Mouse (Mus musculus) embryonic facial prominence, embryonic 11.5 days (tissue): ENCODE data around the gene Rxfp2. TPM values are rescaled to one million over a fixed set of nuclear protein-coding genes. Genes with fewer than 3 reads are reported as not detected.
A peak's percentile ranks its signal among the peaks of the same experiment; 100 is the strongest.

Experiments used
- ATAC-seq: fragments of 200-750 bp; cut with Nextera tagmentation; replicated peaks from 2 replicates; pipeline ENCODE4 v1.8.0; 2017; ENCODE audit warnings: low read depth; ENCODE audit not compliant: insufficient number of reproducible peaks, low FRiP score, low TSS enrichment
- DNase-seq: peaks from one replicate; pipeline ENCODE4 v3.0.0-alpha.2; 2015; ENCODE audit warnings: low spot score
- H3K27ac ChIP-seq: fragments of 300-500 bp; sonication (generic); replicated peaks from 2 replicates; pipeline ENCODE4 v1.5.1; 2014; ENCODE audit warnings: mild to moderate bottlenecking, low read depth, low read length, control low read depth
- H3K27me3 ChIP-seq: fragments of 300-500 bp; sonication (generic); 2 replicates; pipeline ENCODE4 v1.6.1; 2014; ENCODE audit warnings: mild to moderate bottlenecking, low read length, moderate library complexity, mixed read lengths; ENCODE audit not compliant: control insufficient read depth, insufficient read depth
- H3K36me3 ChIP-seq: fragments of 300-500 bp; sonication (generic); replicated peaks from 2 replicates; pipeline ENCODE4 v1.6.1; 2014; ENCODE audit warnings: low read depth, mild to moderate bottlenecking, low read length, moderate library complexity, mixed read lengths; ENCODE audit not compliant: control insufficient read depth, insufficient read depth
- H3K4me1 ChIP-seq: fragments of 300-500 bp; sonication (generic); 2 replicates; pipeline ENCODE4 v1.6.1; 2014; ENCODE audit warnings: low read length, mixed read lengths; ENCODE audit not compliant: control insufficient read depth, insufficient read depth
- H3K4me2 ChIP-seq: fragments of 300-500 bp; sonication (generic); 2 replicates; pipeline ENCODE4 v1.6.1; 2014; ENCODE audit warnings: low read depth, mild to moderate bottlenecking, control low read depth, low read length, moderate library complexity
- H3K4me3 ChIP-seq: fragments of 300-500 bp; sonication (generic); 2 replicates; pipeline ENCODE4 v1.5.1; 2014; ENCODE audit warnings: low read depth, low read length, control low read depth
- H3K9ac ChIP-seq: fragments of 300-500 bp; sonication (generic); replicated peaks from 2 replicates; pipeline ENCODE4 v1.6.1; 2014; ENCODE audit warnings: mild to moderate bottlenecking, control low read depth, low read length
- H3K9me3 ChIP-seq: fragments of 300-500 bp; sonication (generic); replicated peaks from 2 replicates; pipeline ENCODE4 v1.6.1; 2016; ENCODE audit warnings: mild to moderate bottlenecking, low read length, inconsistent platforms, mixed read lengths; ENCODE audit not compliant: control insufficient read depth
- WGBS: fragments of 180-500 bp; shearing (Covaris S2); extraction: QIAGEN DNeasy Blood & Tissue Kit; methylation state at CpG from one replicate; pipeline ENCODE4 v1.1.7; 2014; 5-methylcytosine and 5-hydroxymethylcytosine counted together
- polyA plus RNA-seq: library from polyadenylated mRNA; unstranded; fragments of >200 nt; fragmentation: Nextera tagmentation; extraction: Ambion mirVana; gene quantifications from 2 replicates; pipeline ENCODE4 v1.2.1, GENCODE M21; 2014

The Rxfp2 gene
- polyA plus RNA-seq, 1 experiment from 2014 or later, result 0.41 TPM

DNA sequence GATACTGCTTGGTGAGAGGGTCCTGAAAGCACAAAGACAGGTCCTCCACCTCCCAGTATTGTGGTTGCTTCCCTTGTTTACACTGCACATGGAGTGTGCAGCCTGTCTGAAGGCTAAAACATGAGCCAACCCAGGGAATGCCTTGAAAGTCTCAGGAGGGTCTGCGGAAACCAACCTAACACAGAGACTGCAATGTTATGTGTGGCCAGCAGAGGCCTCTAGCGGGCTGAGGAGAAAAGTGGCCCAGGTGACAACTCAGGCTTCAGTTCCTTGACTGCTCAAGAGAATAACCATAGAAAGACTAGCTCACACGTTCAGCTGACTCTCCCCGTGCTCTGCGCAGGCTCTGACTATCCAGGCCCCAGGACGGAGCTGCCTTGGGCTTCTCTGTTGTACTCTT is 79.1 kb downstream of the Rxfp2 start:
- Histone ChIP-seq H3K27me3 (no peaks in the 10 kb centered on the region), H3K9me3 (no peaks in the 10 kb centered on the region), H3K4me1 (no peaks in the 10 kb centered on the region), H3K36me3 (no peaks in the 10 kb centered on the region), H3K27ac (no peak overlapping the region), H3K4me2 (no peak overlapping the region), H3K4me3 (no peak overlapping the region), H3K9ac (no peak overlapping the region)
- ATAC-seq (peak; percentile 62; the same call in 1 of the 2 replicates), DNase-seq (peak; percentile 78)
- WGBS, result 12% methylated on average over 6 of the region's 6 CpGs

DNA sequence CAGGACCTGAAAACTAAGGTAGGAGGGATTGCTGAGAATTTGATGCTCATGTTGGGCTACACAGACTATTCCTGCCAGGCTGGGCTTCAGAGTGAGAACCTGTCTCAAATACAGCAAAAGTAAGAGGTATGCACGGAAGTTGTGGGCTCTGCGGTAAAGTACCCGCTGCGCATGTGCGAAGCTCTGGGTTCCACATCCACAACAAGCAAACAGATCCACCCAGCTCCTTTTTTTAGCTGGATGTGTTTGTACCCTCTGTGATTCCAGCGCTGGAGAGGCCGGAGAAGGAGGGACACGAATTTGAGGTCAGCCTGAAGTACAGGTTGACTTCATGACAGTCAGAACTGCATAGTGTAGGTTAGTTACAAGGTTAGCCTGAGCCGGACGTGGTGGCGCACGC is 80.3 kb downstream of the Rxfp2 start:
- no peak overlapping the region for H3K4me2 ChIP-seq

DNA sequence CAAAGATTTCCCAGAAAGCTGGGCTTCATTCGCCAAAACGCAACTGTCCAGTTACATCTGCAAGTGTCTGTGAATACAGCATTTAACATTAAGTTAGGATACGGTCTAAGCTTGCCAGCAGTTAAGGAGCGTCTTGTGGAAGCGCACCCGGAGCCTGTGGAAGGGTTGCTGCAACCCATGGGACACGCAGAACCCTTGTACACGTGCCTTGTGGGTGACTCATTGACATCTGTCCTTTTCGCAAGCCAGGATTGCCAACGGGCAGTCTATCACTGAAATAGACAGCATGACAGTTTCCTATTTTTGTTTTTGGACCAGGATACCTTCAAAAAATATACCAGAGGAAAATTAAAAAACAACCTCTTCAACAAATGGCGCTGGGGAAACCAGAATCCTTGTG is 83.3 kb downstream of the Rxfp2 start:
- WGBS, result 83% methylated on average over 11 of the region's 11 CpGs
- H3K36me3 ChIP-seq, result no peaks in the 10 kb centered on the region
- no peak for DNase-seq
- H3K4me1 ChIP-seq, result no peaks in the 10 kb centered on the region
- H3K4me3 ChIP-seq, result no peak overlapping the region
- no peaks in the 10 kb centered on the region for H3K27me3 ChIP-seq
- H3K27ac ChIP-seq, result no peak overlapping the region
- H3K4me2 ChIP-seq, result no peak overlapping the region
- no peak for ATAC-seq
- H3K9ac ChIP-seq, result no peak overlapping the region
- no peaks in the 10 kb centered on the region for H3K9me3 ChIP-seq

More for the DNA sequence above, 80.3 kb downstream of the Rxfp2 start:
- no peaks in the 10 kb centered on the region for H3K4me1 ChIP-seq
- no peak overlapping the region for H3K4me3 ChIP-seq
- H3K9ac ChIP-seq, result no peak overlapping the region
- no peak for DNase-seq
- WGBS, result 88% methylated on average over 12 of the region's 12 CpGs
- no peak overlapping the region for H3K27ac ChIP-seq
- no peaks in the 10 kb centered on the region for H3K27me3 ChIP-seq
- ATAC-seq, result no peak
- H3K36me3 ChIP-seq, result no peaks in the 10 kb centered on the region
- H3K9me3 ChIP-seq, result no peaks in the 10 kb centered on the region

DNA sequence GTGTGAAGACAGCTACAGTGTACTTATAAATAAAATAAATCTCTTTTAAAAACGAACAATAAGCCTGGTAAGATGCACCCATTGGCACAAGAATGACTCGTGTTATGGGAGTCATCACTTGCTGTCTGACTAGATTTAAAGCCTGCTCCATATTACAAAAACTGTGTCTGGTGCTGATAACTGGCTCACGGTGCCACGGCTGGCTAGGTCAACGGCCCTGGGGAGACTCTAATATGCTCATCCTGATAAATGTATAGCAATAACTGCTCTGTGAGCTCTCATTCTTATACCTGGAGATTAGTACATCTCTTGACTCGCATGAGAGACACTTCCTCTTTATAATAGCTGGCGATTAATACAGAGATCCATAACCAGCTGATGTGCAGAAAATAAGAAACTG is 87.9 kb downstream of the Rxfp2 start:
- DNase-seq (no peak), ATAC-seq (no peak)
- Histone ChIP-seq H3K4me1 (no peaks in the 10 kb centered on the region), H3K4me3 (no peak overlapping the region), H3K4me2 (no peak overlapping the region), H3K27me3 (no peaks in the 10 kb centered on the region), H3K36me3 (no peaks in the 10 kb centered on the region), H3K9ac (no peak overlapping the region), H3K27ac (no peak overlapping the region), H3K9me3 (no peaks in the 10 kb centered on the region)
- WGBS, result 94% methylated on average over 7 of the region's 7 CpGs

DNA sequence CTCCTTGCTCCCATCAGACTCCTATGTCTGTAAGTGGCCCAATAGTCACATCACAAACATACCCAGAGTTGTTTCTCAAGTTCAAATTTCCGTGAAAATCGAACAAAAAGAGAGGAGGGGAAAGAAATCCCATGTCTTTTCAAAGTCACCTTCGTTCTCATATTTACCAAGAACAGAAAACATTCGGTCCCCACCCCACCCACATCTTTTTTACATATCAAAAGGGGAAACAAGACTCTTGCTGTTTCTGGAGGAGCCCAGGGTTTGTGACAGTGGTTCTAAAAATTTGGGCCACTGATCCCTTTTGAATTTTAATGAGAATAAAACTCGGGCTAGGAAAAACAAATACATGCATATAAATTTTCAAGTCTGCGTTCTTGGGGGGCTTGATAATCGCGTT is 92.8 kb downstream of the Rxfp2 start:
- Histone ChIP-seq H3K36me3 (no peaks in the 10 kb centered on the region), H3K27me3 (no peaks in the 10 kb centered on the region), H3K4me2 (no peak overlapping the region), H3K4me3 (no peak overlapping the region), H3K9me3 (no peaks in the 10 kb centered on the region), H3K4me1 (no peaks in the 10 kb centered on the region), H3K27ac (no peak overlapping the region), H3K9ac (no peak overlapping the region)
- ATAC-seq (no peak), DNase-seq (no peak)
- 58% methylated on average over 8 of the region's 8 CpGs for WGBS

DNA sequence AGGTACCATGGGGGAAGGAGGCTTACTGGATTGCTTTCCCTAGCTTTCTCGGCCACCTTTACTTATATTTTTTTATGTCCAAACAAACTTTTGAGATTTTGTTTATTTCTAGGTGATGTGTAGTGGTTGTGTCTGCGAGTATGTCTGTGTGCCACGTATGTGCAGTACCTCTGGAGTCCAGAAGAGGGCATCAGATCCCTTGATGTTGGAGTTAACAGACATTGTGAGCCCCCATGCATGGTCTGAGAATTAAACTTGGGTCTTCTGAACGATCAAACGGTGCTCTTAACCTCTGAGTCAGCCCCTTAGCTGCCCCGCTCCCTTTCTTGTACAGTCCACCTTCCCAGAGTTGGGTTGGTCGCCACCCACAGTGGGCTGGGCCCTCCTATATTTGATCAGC is 95.5 kb downstream of the Rxfp2 start:
- DNase-seq, result no peak
- ATAC-seq, result no peak

DNA sequence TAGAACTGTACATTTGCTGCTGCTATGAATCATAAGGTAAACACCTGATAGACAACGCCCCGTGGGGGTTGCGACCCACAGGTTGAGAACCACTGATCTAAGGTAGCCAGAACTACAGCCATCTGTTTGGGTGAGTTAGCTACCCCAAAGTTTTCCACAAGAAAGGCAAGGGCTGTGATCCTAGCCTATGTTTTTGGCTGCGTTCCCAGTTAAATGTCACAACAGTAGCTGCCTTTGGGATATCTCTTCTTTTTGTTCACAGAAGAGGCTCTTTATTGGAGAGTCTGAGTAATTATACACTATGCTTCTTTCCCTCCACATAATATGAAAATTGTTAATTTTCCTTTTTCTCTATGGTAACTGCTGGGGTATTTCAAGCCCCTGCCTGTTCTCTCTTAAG is 96.3 kb downstream of the Rxfp2 start:
- ATAC-seq, result no peak

More for the DNA sequence above, 95.5 kb downstream of the Rxfp2 start:
- Histone ChIP-seq H3K4me2 (no peak overlapping the region), H3K9me3 (no peaks in the 10 kb centered on the region), H3K4me1 (no peaks in the 10 kb centered on the region), H3K27me3 (no peaks in the 10 kb centered on the region), H3K36me3 (no peaks in the 10 kb centered on the region), H3K4me3 (no peak overlapping the region), H3K27ac (no peak overlapping the region), H3K9ac (no peak overlapping the region)
- WGBS, result 79% methylated on average over 7 of the region's 7 CpGs

DNA sequence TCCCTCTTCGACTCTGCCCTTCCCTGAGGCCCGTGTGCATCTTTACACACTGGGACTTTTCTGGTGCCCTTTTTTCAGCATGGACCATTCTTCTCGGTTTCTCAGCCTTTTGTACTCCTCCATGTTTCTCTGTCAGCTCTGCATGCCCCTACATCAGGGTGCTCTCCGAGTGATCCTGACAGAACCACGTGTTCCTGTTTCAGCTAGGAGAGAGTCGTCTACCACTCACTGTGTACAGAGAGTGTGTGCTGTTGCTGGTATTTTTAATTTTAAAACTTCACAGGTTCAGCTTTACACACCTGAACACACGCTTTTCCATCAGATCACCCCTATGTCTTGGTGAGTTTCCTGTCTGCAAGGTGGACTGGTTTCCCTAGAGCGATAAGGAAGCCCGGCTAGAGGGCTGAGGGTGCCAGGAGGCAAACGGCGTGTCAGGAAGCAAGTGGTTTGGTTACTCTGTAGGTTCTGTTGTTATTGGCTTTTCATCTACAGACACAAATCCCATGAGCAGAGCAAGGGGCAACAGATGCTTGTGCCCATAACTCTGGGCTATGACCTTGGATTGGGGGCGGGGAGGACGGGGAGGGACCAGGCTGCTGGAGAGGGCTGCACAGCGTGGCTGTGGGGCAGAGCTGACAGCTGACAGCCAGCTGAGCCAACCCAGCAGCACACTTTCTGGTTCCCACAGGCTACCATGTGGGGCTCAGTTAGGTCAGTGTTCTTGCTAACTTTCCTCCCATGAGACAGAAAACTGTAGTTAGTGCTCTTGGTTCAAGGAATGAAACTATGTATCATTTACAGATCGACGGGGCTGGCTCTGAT is 97.0 kb downstream of the Rxfp2 start:
- Histone ChIP-seq H3K36me3 (no peaks in the 10 kb centered on the region), H3K4me2 (no peak overlapping the region), H3K9ac (no peak overlapping the region), H3K4me1 (no peaks in the 10 kb centered on the region), H3K27ac (no peak overlapping the region), H3K9me3 (no peaks in the 10 kb centered on the region), H3K4me3 (no peak overlapping the region), H3K27me3 (no peaks in the 10 kb centered on the region)
- 63% methylated on average over 16 of the region's 16 CpGs for WGBS
- ATAC-seq, result no peak
- peak; percentile 28 for DNase-seq

More for the DNA sequence above, 96.3 kb downstream of the Rxfp2 start:
- Histone ChIP-seq H3K27ac (no peak overlapping the region), H3K4me2 (no peak overlapping the region), H3K9me3 (no peaks in the 10 kb centered on the region), H3K9ac (no peak overlapping the region), H3K4me1 (no peaks in the 10 kb centered on the region), H3K4me3 (no peak overlapping the region), H3K27me3 (no peaks in the 10 kb centered on the region), H3K36me3 (no peaks in the 10 kb centered on the region)
- no peak for DNase-seq
- WGBS, result 97% methylated on average over 4 of the region's 4 CpGs
